ENCODE assay signal across 8 mouse cellular contexts in the genomic region with DNA sequence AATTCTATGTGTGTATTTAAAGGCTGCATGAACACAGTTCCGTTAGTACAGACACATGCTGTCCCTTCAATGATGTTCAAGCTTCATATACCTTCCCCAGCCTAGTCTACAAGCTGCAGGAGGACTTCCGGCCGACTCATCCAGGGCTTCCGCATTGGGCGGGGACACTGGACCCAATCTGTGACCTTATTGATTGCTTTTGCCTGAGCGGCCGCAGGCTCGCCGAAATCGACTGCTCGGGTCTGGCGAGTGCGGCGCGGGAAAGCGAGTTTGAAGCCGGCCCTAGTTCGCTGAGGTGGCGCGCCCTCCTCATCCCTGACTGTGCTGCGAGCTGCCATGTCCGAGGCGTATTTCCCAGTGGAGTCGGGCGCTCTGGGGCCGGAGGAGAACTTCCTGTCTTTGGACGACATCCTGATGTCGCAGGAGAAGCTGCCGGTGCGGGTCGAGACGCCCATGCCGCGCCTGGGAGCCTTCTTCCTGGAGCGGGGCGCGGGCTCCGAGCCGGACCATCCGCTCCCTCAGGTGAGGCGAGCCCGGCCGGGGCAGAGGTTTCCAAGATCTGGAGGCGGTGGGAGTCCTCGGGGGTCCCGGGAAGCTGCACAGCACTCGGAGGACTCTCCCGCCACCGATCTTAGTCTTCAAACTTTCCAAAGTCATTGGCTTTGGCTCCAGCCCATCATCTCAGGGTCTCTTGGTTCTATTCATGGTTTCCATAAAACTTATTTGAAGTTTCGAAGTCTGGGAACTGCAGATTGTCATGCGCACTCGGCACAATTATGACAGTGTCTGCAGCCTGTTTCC. TPM values are rescaled to one million over a fixed set of nuclear protein-coding genes. Genes with fewer than 3 reads are reported as not detected.
DNase-seq lines count a peak whose midpoint lies in the region; ATAC-seq and TF ChIP-seq lines count a peak whose summit lies in the region.

A gene (plus strand): TSS at position 192 of the 801 bp plus-strand sequence.

- 0 out of 2 replicates have a peak, but pooled peaks have one; percentile 53 for TF ChIP-seq POLR2A in testis, adult 2 months (IDR thresholded peaks at IDR 0.05; ENCODE audit: control insufficient read depth, low read depth, low read length)

- H3K4me1 ChIP-seq in forebrain, embryonic 11.5 days (replicated peaks; ENCODE audit: control insufficient read depth, insufficient read depth, low read length): peaks cover 3% of the 10 kb centered on the region; the same call in 1 of the 2 replicates
- 0 out of 2 replicates have a peak, but pooled peaks cover 5% of the 10 kb centered on the region for H3K4me1 ChIP-seq in heart, postnatal 0 days (ENCODE audit: control insufficient read depth, insufficient read depth)
- peaks cover 7% of the 10 kb centered on the region for H3K4me1 ChIP-seq in liver, embryonic 16.5 days (ENCODE audit: control insufficient read depth, low read depth, low read length)
- peaks cover 9% of the 10 kb centered on the region for H3K4me1 ChIP-seq in neural tube, embryonic 13.5 days (replicated peaks)
- 0 out of 2 replicates have a peak, but pooled peaks cover 2% of the 10 kb centered on the region for H3K4me1 ChIP-seq in testis, adult 2 months (ENCODE audit: control insufficient read depth, insufficient read depth, low read length)

- DNase-seq in CD8-positive naive resting alpha-beta T cell, adult 2 months (ENCODE audit: low read depth in 2 of 2, low spot score in 2 of 2): peak; percentile 80 to 91
- DNase-seq in c-Kit-positive CD71-negative TER-119-negative erythroid progenitor cells, embryonic 14.5 days (ENCODE audit: low read depth): peak; percentile 90
- peak; percentile 97 for DNase-seq in forebrain, embryonic 11.5 days (ENCODE audit: low spot score)
- DNase-seq in heart, postnatal 0 days (ENCODE audit: low spot score): peak; percentile 87
- DNase-seq in kidney, postnatal 4 days: peak; percentile 93 to 96

- H3K9ac ChIP-seq in forebrain, embryonic 11.5 days (ENCODE audit: low read length): peak within 1 kb of the TSS; percentile 64
- H3K9ac ChIP-seq in heart, postnatal 0 days (replicated peaks; ENCODE audit: low read depth, low read length): peak within 1 kb of the TSS; percentile 65
- H3K9ac ChIP-seq in liver, embryonic 16.5 days (ENCODE audit: low read depth, low read length): peak within 1 kb of the TSS; percentile 90
- peak within 1 kb of the TSS; percentile 75 for H3K9ac ChIP-seq in neural tube, embryonic 13.5 days

- peak; percentile 96 for ATAC-seq in forebrain, embryonic 11.5 days (replicated peaks; ENCODE audit: low FRiP score)
- ATAC-seq in heart, postnatal 0 days (ENCODE audit: insufficient read depth, low read depth): peak; percentile 93
- peak; percentile 92 for ATAC-seq in liver, embryonic 16.5 days (ENCODE audit: low read depth)
- peak; percentile 97 for ATAC-seq in neural tube, embryonic 13.5 days (ENCODE audit: low read depth)

- WGBS in forebrain, embryonic 11.5 days: 1% methylated on average over 52 of the region's 52 CpGs
- WGBS in heart, postnatal 0 days: under 1% methylated on average over 52 of the region's 52 CpGs
- WGBS in liver, embryonic 16.5 days (ENCODE audit: insufficient replicate concordance): 1% methylated on average over 47 of the region's 52 CpGs
- 1% methylated on average over 52 of the region's 52 CpGs for whole genome bisulfite sequencing in neural tube, embryonic 13.5 days

- H3K36me3 ChIP-seq in forebrain, embryonic 11.5 days (ENCODE audit: control insufficient read depth, insufficient read depth, low read length): no peaks in the 10 kb centered on the region
- no peaks in the 10 kb centered on the region; the same call in 1 of the 2 replicates for H3K36me3 ChIP-seq in heart, postnatal 0 days (replicated peaks; ENCODE audit: control insufficient read depth, insufficient read depth, low read length)
- H3K36me3 ChIP-seq in liver, embryonic 16.5 days (ENCODE audit: control insufficient read depth, insufficient read depth): no peaks in the 10 kb centered on the region
- H3K36me3 ChIP-seq in neural tube, embryonic 13.5 days: no peaks in the 10 kb centered on the region
- no peaks in the 10 kb centered on the region for H3K36me3 ChIP-seq in testis, adult 2 months (ENCODE audit: control insufficient read depth, insufficient read depth, low read length)

- peak within 1 kb of the TSS; percentile 55 for H3K4me3 ChIP-seq in forebrain, embryonic 11.5 days (ENCODE audit: low read depth, low read length)
- peak within 1 kb of the TSS; percentile 83 for H3K4me3 ChIP-seq in heart, postnatal 0 days (ENCODE audit: low read depth, low read length)
- H3K4me3 ChIP-seq in liver, embryonic 16.5 days (ENCODE audit: low read depth, low read length): peak within 1 kb of the TSS; percentile 94
- H3K4me3 ChIP-seq in neural tube, embryonic 13.5 days: peak within 1 kb of the TSS; percentile 92
- peak within 1 kb of the TSS; percentile 87 for H3K4me3 ChIP-seq in testis, adult 2 months (ENCODE audit: control insufficient read depth, low read depth, low read length)

- TF ChIP-seq EP300 in heart, postnatal 0 days (IDR thresholded peaks at IDR 0.05; ENCODE audit: low read depth): no peak; the same call in 1 of the 2 replicates

- H3K4me2 ChIP-seq in forebrain, embryonic 11.5 days (ENCODE audit: low read depth, low read length, severe bottlenecking): peak within 1 kb of the TSS; percentile 77
- peak within 1 kb of the TSS; percentile 89 for H3K4me2 ChIP-seq in heart, postnatal 0 days (ENCODE audit: low read depth, low read length)
- peak within 1 kb of the TSS; percentile 78 for H3K4me2 ChIP-seq in liver, embryonic 16.5 days (ENCODE audit: low read depth, low read length)
- H3K4me2 ChIP-seq in neural tube, embryonic 13.5 days: peak within 1 kb of the TSS; percentile 91

- no peak within 1 kb of the TSS for H3K27ac ChIP-seq in forebrain, embryonic 11.5 days (ENCODE audit: low read depth, low read length)
- H3K27ac ChIP-seq in heart, postnatal 0 days (ENCODE audit: low read depth): no peak within 1 kb of the TSS
- peak within 1 kb of the TSS; percentile 44; the same call in 1 of the 2 replicates for H3K27ac ChIP-seq in liver, embryonic 16.5 days (ENCODE audit: low read length)
- H3K27ac ChIP-seq in neural tube, embryonic 13.5 days (replicated peaks): no peak within 1 kb of the TSS
- H3K27ac ChIP-seq in testis, adult 2 months (ENCODE audit: control insufficient read depth, insufficient read depth, low read depth, low read length): 0 out of 2 replicates have a peak within 1 kb of the TSS, but pooled peaks have one; percentile 19

- no peaks in the 10 kb centered on the region for H3K9me3 ChIP-seq in forebrain, embryonic 11.5 days (ENCODE audit: control insufficient read depth, low read length)
- H3K9me3 ChIP-seq in heart, postnatal 0 days (replicated peaks; ENCODE audit: control insufficient read depth, low read length): no peaks in the 10 kb centered on the region
- no peaks in the 10 kb centered on the region for H3K9me3 ChIP-seq in liver, embryonic 16.5 days (replicated peaks; ENCODE audit: control insufficient read depth, low read length)
- H3K9me3 ChIP-seq in neural tube, embryonic 13.5 days: no peaks in the 10 kb centered on the region

- H3K27me3 ChIP-seq in forebrain, embryonic 11.5 days (ENCODE audit: control insufficient read depth, insufficient read depth, low read length): no peaks in the 10 kb centered on the region
- H3K27me3 ChIP-seq in heart, postnatal 0 days (ENCODE audit: control insufficient read depth, insufficient read depth, low read length): no peaks in the 10 kb centered on the region
- H3K27me3 ChIP-seq in liver, embryonic 16.5 days (ENCODE audit: control insufficient read depth, insufficient read depth, low read depth, low read length): no peaks in the 10 kb centered on the region
- peaks cover 17% of the 10 kb centered on the region for H3K27me3 ChIP-seq in neural tube, embryonic 13.5 days
- no peaks in the 10 kb centered on the region for H3K27me3 ChIP-seq in testis, adult 2 months (ENCODE audit: control insufficient read depth, insufficient read depth, low read length)

- no peak for TF ChIP-seq CTCF in heart, postnatal 0 days (IDR thresholded peaks at IDR 0.05; ENCODE audit: low read depth)
- TF ChIP-seq CTCF in testis, adult 2 months (IDR thresholded peaks at IDR 0.05; ENCODE audit: control insufficient read depth, insufficient read depth, insufficient replicate concordance, low read depth, low read length): no peak

RNA-seq across cellular contexts. Expression of the gene that starts here (rescaled TPM):
- polyA plus RNA-seq in forebrain, embryonic 11.5 days (2014; fragmentation: Nextera tagmentation; extraction: Ambion mirVana): 31.6 and 35.2 TPM in 2 replicates
- 3.9 and 4.1 TPM in 2 replicates for total RNA-seq in heart, postnatal 0 days (2014; rRNA removed; ENCODE audit: low replicate concordance)
- polyA plus RNA-seq in heart, postnatal 0 days (2015; fragmentation: Nextera tagmentation; extraction: Ambion mirVana): 4.4 and 5.2 TPM in 2 replicates
- polyA plus RNA-seq in liver, embryonic 16.5 days (2015; fragmentation: Nextera tagmentation; extraction: Ambion mirVana): 7.8 and 7.9 TPM in 2 replicates
- polyA plus RNA-seq in neural tube, embryonic 13.5 days (2015; fragmentation: Nextera tagmentation; extraction: Ambion mirVana): 8.1 and 8.8 TPM in 2 replicates
- 1.3 and 1.5 TPM in 2 replicates for polyA plus RNA-seq in testis, adult 2 months (2012; rRNA removed)

Comparison
In these comparisons a context has a peak if more than half of its experiments do, and no peak if none do; other contexts are left out.
1. H3K27ac ChIP-seq: peak in liver, embryonic 16.5 days (single experiment) and testis, adult 2 months (single experiment); none in forebrain, embryonic 11.5 days (single experiment), heart, postnatal 0 days (single experiment) and neural tube, embryonic 13.5 days (single experiment).
2. Peak in every context shown above with its lines, with median percentiles within 50 percentile points of each other: DNase-seq, ATAC-seq, H3K4me2 ChIP-seq, H3K4me3 ChIP-seq and H3K9ac ChIP-seq.